Mouse (Mus musculus) liver, embryonic 16.5 days (tissue): ENCODE measurements around the gene Anapc5. TPM values are rescaled to one million over a fixed set of nuclear protein-coding genes. Genes with fewer than 3 reads are reported as not detected.
A peak's percentile ranks its signal among the peaks of the same experiment; 100 is the strongest.

Experiments used
- ATAC-seq: fragments of 200-750 bp; cut with Nextera tagmentation; 2 replicates; pipeline ENCODE4 v1.8.0; 2017; ENCODE audit warnings: low read depth, mild to moderate bottlenecking, moderate number of reproducible peaks, moderate library complexity
- H3K27ac ChIP-seq: fragments of 300-500 bp; sonication (generic); 2 replicates; pipeline ENCODE4 v1.5.1; 2014; ENCODE audit warnings: mild to moderate bottlenecking, low read length
- H3K27me3 ChIP-seq: fragments of 300-500 bp; sonication (generic); 2 replicates; pipeline ENCODE4 v1.6.1; 2014; ENCODE audit warnings: low read depth, low read length, mixed read lengths; ENCODE audit not compliant: control insufficient read depth, insufficient read depth
- H3K36me3 ChIP-seq: fragments of 300-500 bp; sonication (generic); 2 replicates; pipeline ENCODE4 v1.6.1; 2014; ENCODE audit warnings: mild to moderate bottlenecking; ENCODE audit not compliant: control insufficient read depth, insufficient read depth
- H3K4me1 ChIP-seq: fragments of 300-500 bp; sonication (generic); 2 replicates; pipeline ENCODE4 v1.6.1; 2014; ENCODE audit warnings: low read depth, low read length, mixed read lengths; ENCODE audit not compliant: control insufficient read depth
- H3K4me2 ChIP-seq: fragments of 300-500 bp; sonication (generic); 2 replicates; pipeline ENCODE4 v1.6.1; 2014; ENCODE audit warnings: low read depth, low read length, mixed read lengths
- H3K4me3 ChIP-seq: fragments of 300-500 bp; sonication (generic); 2 replicates; pipeline ENCODE4 v1.5.1; 2014; ENCODE audit warnings: low read depth, mild to moderate bottlenecking, low read length
- H3K9ac ChIP-seq: fragments of 300-500 bp; sonication (generic); 2 replicates; pipeline ENCODE4 v1.6.1; 2014; ENCODE audit warnings: low read depth, low read length
- H3K9me3 ChIP-seq: fragments of 300-500 bp; sonication (generic); replicated peaks from 2 replicates; pipeline ENCODE4 v1.6.1; 2016; ENCODE audit warnings: low read length; ENCODE audit not compliant: control insufficient read depth
- WGBS: fragments of 180-500 bp; shearing (Covaris S2); extraction: QIAGEN DNeasy Blood & Tissue Kit; methylation state at CpG from one replicate; pipeline ENCODE4 v1.1.7; 2014; ENCODE audit not compliant: insufficient replicate concordance; 5-methylcytosine and 5-hydroxymethylcytosine counted together
- polyA plus RNA-seq: library from polyadenylated mRNA; unstranded; fragments of >200 nt; fragmentation: Nextera tagmentation; extraction: Ambion mirVana; gene quantifications from 2 replicates; pipeline ENCODE4 v1.2.1, GENCODE M21; 2015

Gene Anapc5
- polyA plus RNA-seq, 1 experiment from 2014 or later, result 199 TPM

GRCm38 (mm10) chr5:122775646-122776286 is 45.4 kb downstream of the Anapc5 start:
- Histone ChIP-seq H3K9me3 (no peaks in the 10 kb centered on the region), H3K27ac (no peak overlapping the region; the same call in 1 of the 2 replicates), H3K9ac (no peak overlapping the region), H3K36me3 (no peaks in the 10 kb centered on the region), H3K4me2 (peak overlapping the region; percentile 59), H3K4me1 (peaks cover 44% of the 10 kb centered on the region), H3K27me3 (no peaks in the 10 kb centered on the region), H3K4me3 (no peak overlapping the region)
- ATAC-seq, result no peak
- 76% methylated on average over 14 of the region's 14 CpGs for WGBS

- WGBS, result 47% methylated on average over 28 of the region's 28 CpGs
- no peaks in the 10 kb centered on the region for H3K27me3 ChIP-seq
- H3K4me3 ChIP-seq, result peak overlapping the region; percentile 33
- peak overlapping the region; percentile 43; the same call in 1 of the 2 replicates for H3K27ac ChIP-seq
- peaks cover 48% of the 10 kb centered on the region for H3K4me1 ChIP-seq
- no peaks in the 10 kb centered on the region for H3K36me3 ChIP-seq
- H3K9me3 ChIP-seq, result no peaks in the 10 kb centered on the region
- H3K9ac ChIP-seq, result peak overlapping the region; percentile 25; the same call in 1 of the 2 replicates
- peak overlapping the region; percentile 59 for H3K4me2 ChIP-seq
- peak; percentile 84 for ATAC-seq
These were observed 46.2 kb downstream of the Anapc5 start for GRCm38 (mm10) chr5:122774743-122775611.

GRCm38 (mm10) chr5:122773756-122774155 is 47.4 kb downstream of the Anapc5 start:
- H3K4me1 ChIP-seq, result peaks cover 50% of the 10 kb centered on the region
- no peaks in the 10 kb centered on the region for H3K27me3 ChIP-seq
- H3K27ac ChIP-seq, result no peak overlapping the region
- no peaks in the 10 kb centered on the region for H3K9me3 ChIP-seq
- 84% methylated on average over 11 of the region's 11 CpGs for WGBS
- H3K9ac ChIP-seq, result no peak overlapping the region
- H3K36me3 ChIP-seq, result no peaks in the 10 kb centered on the region
- ATAC-seq, result no peak
- H3K4me3 ChIP-seq, result no peak overlapping the region
- no peak overlapping the region for H3K4me2 ChIP-seq

GRCm38 (mm10) chr5:122771428-122771827 is 49.7 kb downstream of the Anapc5 start:
- Histone ChIP-seq H3K4me1 (peaks cover 37% of the 10 kb centered on the region), H3K27me3 (no peaks in the 10 kb centered on the region), H3K4me3 (no peak overlapping the region), H3K9me3 (no peaks in the 10 kb centered on the region), H3K27ac (no peak overlapping the region), H3K9ac (no peak overlapping the region; the same call in 1 of the 2 replicates), H3K36me3 (no peaks in the 10 kb centered on the region), H3K4me2 (0 out of 2 replicates have a peak overlapping the region, but pooled peaks have one; percentile 19)
- WGBS, result 34% methylated on average over 9 of the region's 9 CpGs
- ATAC-seq, result no peak

GRCm38 (mm10) chr5:122770806-122771261 is 50.3 kb downstream of the Anapc5 start:
- ATAC-seq, result no peak
- 26% methylated on average over 10 of the region's 10 CpGs for WGBS
- Histone ChIP-seq H3K27ac (peak overlapping the region; percentile 65), H3K4me3 (no peak overlapping the region), H3K4me2 (peak overlapping the region; percentile 19; the same call in 1 of the 2 replicates), H3K36me3 (no peaks in the 10 kb centered on the region), H3K9ac (no peak overlapping the region), H3K27me3 (no peaks in the 10 kb centered on the region), H3K9me3 (no peaks in the 10 kb centered on the region), H3K4me1 (peaks cover 36% of the 10 kb centered on the region)

GRCm38 (mm10) chr5:122770304-122770703 is 50.8 kb downstream of the Anapc5 start:
- 65% methylated on average over 7 of the region's 7 CpGs for WGBS
- Histone ChIP-seq H3K9ac (no peak overlapping the region; the same call in 1 of the 2 replicates), H3K4me2 (0 out of 2 replicates have a peak overlapping the region, but pooled peaks have one; percentile 19), H3K36me3 (no peaks in the 10 kb centered on the region), H3K9me3 (no peaks in the 10 kb centered on the region), H3K27ac (peak overlapping the region; percentile 65), H3K4me3 (no peak overlapping the region), H3K4me1 (peaks cover 31% of the 10 kb centered on the region), H3K27me3 (no peaks in the 10 kb centered on the region)
- ATAC-seq, result no peak

- H3K27me3 ChIP-seq, result no peaks in the 10 kb centered on the region
- H3K27ac ChIP-seq, result 0 out of 2 replicates have a peak overlapping the region, but pooled peaks have one; percentile 12
- no peak overlapping the region for H3K4me3 ChIP-seq
- no peak overlapping the region for H3K4me2 ChIP-seq
- H3K9me3 ChIP-seq, result no peaks in the 10 kb centered on the region
- 55% methylated on average over 15 of the region's 15 CpGs for WGBS
- peak; percentile 68 for ATAC-seq
- peaks cover 20% of the 10 kb centered on the region for H3K4me1 ChIP-seq
- H3K9ac ChIP-seq, result no peak overlapping the region
- H3K36me3 ChIP-seq, result no peaks in the 10 kb centered on the region
These were observed 52.0 kb downstream of the Anapc5 start for GRCm38 (mm10) chr5:122769101-122769568.

GRCm38 (mm10) chr5:122767283-122767682 is 53.9 kb downstream of the Anapc5 start:
- no peak overlapping the region for H3K4me3 ChIP-seq
- H3K4me1 ChIP-seq, result peaks cover 30% of the 10 kb centered on the region
- H3K27ac ChIP-seq, result no peak overlapping the region
- no peak overlapping the region for H3K9ac ChIP-seq
- no peaks in the 10 kb centered on the region for H3K27me3 ChIP-seq
- WGBS, result 81% methylated on average over 11 of the region's 11 CpGs
- H3K36me3 ChIP-seq, result peaks cover 4% of the 10 kb centered on the region; the same call in 1 of the 2 replicates
- no peak overlapping the region for H3K4me2 ChIP-seq
- no peak for ATAC-seq
- H3K9me3 ChIP-seq, result no peaks in the 10 kb centered on the region
